Mouse (Mus musculus): Measurements from ENCODE around the gene AA467197. TPM values are rescaled to one million over a fixed set of nuclear protein-coding genes. Genes with fewer than 3 reads are reported as not detected.

The AA467197 gene
- total RNA-seq (2014; rRNA removed; ENCODE audit: low replicate concordance) (2.5 TPM in 1 of 2 replicates, not detected in the other), polyA plus RNA-seq (2015; fragmentation: Nextera tagmentation; extraction: Ambion mirVana) (0.16 TPM in 1 of 2 replicates, not detected in the other)

DNA sequence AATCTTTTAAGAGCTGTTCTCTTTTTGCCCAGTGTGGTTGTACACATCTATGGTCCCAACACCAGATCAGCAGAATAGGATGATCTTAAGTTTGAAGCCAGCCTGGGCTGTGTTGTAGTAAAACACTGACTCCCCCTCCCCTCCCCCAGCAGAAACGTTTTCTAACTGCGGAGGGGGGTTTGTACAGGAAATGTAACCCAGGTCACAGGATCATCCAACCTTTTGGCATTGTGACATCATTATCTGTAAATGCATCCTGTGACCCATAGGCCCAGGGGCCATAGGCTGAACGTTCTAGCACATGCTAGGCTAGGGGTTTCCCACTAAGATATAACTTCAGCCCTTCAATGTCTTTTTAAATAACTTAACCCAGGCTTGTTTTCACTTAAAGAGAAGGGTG lies at the start of gene AA467197:
Gene AA467197 (plus strand): TSS at position 301 of the 400 bp plus-strand sequence.
- Histone ChIP-seq H3K9ac (replicated peaks; ENCODE audit: low read depth, low read length) (no peak within 1 kb of the TSS), H3K9me3 (replicated peaks; ENCODE audit: control insufficient read depth, low read length) (no peaks in the 10 kb centered on the region), H3K4me2 (ENCODE audit: low read depth, low read length) (peak within 1 kb of the TSS; percentile 61), H3K27me3 (ENCODE audit: control insufficient read depth, insufficient read depth, low read length) (0 out of 2 replicates have a peak, but pooled peaks cover 16% of the 10 kb centered on the region), H3K4me1 (ENCODE audit: control insufficient read depth, insufficient read depth) (peaks cover 3% of the 10 kb centered on the region; the same call in 1 of the 2 replicates), H3K4me3 (ENCODE audit: low read depth, low read length) (peak within 1 kb of the TSS; percentile 40), H3K27ac (ENCODE audit: low read depth) (no peak within 1 kb of the TSS), H3K36me3 (replicated peaks; ENCODE audit: control insufficient read depth, insufficient read depth, low read length) (peaks cover 20% of the 10 kb centered on the region)
- DNase-seq (ENCODE audit: low spot score) (no peak), ATAC-seq (ENCODE audit: insufficient read depth, low read depth) (no peak)
- 43% methylated on average over 3 of the region's 3 CpGs for WGBS
- TF ChIP-seq EP300 (IDR thresholded peaks at IDR 0.05; ENCODE audit: low read depth) (no peak), CTCF (IDR thresholded peaks at IDR 0.05; ENCODE audit: low read depth) (no peak)

DNA sequence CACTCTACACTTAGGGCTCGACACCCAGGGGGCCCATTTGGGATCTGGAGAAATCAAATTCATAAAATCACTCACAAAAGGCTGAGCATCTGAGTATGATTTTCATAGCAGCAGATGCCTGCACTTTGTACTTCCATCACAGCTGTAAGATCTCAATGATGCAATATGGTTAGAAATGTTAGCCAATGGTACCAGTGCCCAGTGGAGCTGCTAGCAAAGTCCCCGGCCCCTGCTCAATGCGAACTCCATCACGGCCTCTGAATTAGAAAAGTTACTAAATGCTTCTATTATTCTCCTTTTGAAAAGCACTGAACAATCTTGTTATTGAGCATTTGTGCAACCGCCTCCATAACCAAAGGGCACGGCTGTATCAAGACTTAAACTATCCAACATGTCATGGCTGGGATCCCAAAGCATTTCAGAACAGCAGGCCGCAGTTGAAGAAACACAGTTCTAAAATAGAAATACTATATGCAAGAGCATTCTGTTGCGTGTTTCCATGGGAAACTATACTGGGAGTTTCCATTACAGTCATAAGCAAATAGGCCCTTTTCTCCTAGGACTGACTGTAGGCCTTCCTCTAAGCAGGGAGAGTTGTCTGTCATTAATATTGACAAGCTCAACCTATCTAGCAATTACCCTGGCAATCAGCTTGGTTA lies 48.8 kb upstream of the AA467197 start:
- Histone ChIP-seq H3K4me3 (ENCODE audit: low read depth, low read length) (no peak overlapping the region), H3K9ac (replicated peaks; ENCODE audit: low read depth, low read length) (no peak overlapping the region), H3K4me2 (ENCODE audit: low read depth, low read length) (no peak overlapping the region), H3K27ac (ENCODE audit: low read depth) (no peak overlapping the region), H3K9me3 (replicated peaks; ENCODE audit: control insufficient read depth, low read length) (no peaks in the 10 kb centered on the region), H3K27me3 (ENCODE audit: control insufficient read depth, insufficient read depth, low read length) (no peaks in the 10 kb centered on the region), H3K4me1 (ENCODE audit: control insufficient read depth, insufficient read depth) (no peaks in the 10 kb centered on the region), H3K36me3 (replicated peaks; ENCODE audit: control insufficient read depth, insufficient read depth, low read length) (no peaks in the 10 kb centered on the region)
- TF ChIP-seq EP300 (IDR thresholded peaks at IDR 0.05; ENCODE audit: low read depth) (no peak), CTCF (IDR thresholded peaks at IDR 0.05; ENCODE audit: low read depth) (no peak)
- ATAC-seq (ENCODE audit: insufficient read depth, low read depth) (no peak), DNase-seq (ENCODE audit: low spot score) (no peak)
- WGBS: 83% methylated on average over 8 of the region's 8 CpGs

DNA sequence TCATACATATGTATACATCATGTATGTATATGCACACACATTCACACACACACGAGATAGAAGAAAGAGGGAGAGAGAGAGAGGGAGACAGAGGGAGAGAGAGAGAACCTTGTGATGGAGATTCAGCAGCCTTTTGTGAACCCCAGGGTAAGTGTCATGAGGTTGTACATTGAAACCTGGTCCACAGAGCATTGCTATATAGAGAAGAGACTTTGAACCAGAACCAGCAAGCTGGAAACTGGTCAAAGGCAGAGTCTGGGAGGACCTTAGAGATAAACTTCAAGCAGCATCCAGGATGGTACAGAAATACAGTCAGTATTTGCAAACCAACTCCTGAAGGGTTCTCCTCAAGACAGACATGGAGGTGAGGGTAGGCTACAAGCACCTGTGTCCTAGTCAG lies 46.4 kb upstream of the AA467197 start:
- no peak for DNase-seq (ENCODE audit: low spot score)
- no peak overlapping the region for H3K4me3 ChIP-seq (ENCODE audit: low read depth, low read length)
- TF ChIP-seq CTCF (IDR thresholded peaks at IDR 0.05; ENCODE audit: low read depth): no peak
- TF ChIP-seq EP300 (IDR thresholded peaks at IDR 0.05; ENCODE audit: low read depth): no peak
- H3K27me3 ChIP-seq (ENCODE audit: control insufficient read depth, insufficient read depth, low read length): no peaks in the 10 kb centered on the region
- no peak overlapping the region for H3K4me2 ChIP-seq (ENCODE audit: low read depth, low read length)
- no peak overlapping the region for H3K27ac ChIP-seq (ENCODE audit: low read depth)
- no peak overlapping the region for H3K9ac ChIP-seq (replicated peaks; ENCODE audit: low read depth, low read length)
- H3K9me3 ChIP-seq (replicated peaks; ENCODE audit: control insufficient read depth, low read length): no peaks in the 10 kb centered on the region
- no peak for ATAC-seq (ENCODE audit: insufficient read depth, low read depth)
- no peaks in the 10 kb centered on the region for H3K4me1 ChIP-seq (ENCODE audit: control insufficient read depth, insufficient read depth)
- 61% methylated on average over 1 of the region's 1 CpGs for WGBS
- no peaks in the 10 kb centered on the region for H3K36me3 ChIP-seq (replicated peaks; ENCODE audit: control insufficient read depth, insufficient read depth, low read length)

DNA sequence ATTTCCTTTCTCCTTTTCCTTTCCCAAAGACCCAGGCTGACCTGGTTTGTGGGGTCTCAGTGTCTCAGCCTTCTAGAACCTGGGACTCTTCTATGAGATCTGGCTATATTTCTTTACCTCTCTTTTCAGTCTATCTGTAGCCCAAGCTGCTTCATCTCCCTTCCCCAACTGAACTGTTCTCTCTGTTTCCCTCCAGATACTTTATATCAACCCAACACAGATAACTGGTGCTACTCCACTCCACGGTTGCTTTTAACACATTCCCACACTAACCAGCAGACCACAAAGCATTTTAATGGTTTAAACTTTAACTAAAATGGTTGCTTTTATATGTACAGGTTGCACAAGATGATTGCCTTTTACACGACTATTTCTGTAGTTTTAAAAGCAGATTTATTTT lies 45.6 kb upstream of the AA467197 start:
- H3K9ac ChIP-seq (replicated peaks; ENCODE audit: low read depth, low read length): no peak overlapping the region
- H3K4me1 ChIP-seq (ENCODE audit: control insufficient read depth, insufficient read depth): no peaks in the 10 kb centered on the region
- H3K4me2 ChIP-seq (ENCODE audit: low read depth, low read length): no peak overlapping the region
- ATAC-seq (ENCODE audit: insufficient read depth, low read depth) (no peak), DNase-seq (ENCODE audit: low spot score) (no peak)
- H3K36me3 ChIP-seq (replicated peaks; ENCODE audit: control insufficient read depth, insufficient read depth, low read length): no peaks in the 10 kb centered on the region
- TF ChIP-seq EP300 (IDR thresholded peaks at IDR 0.05; ENCODE audit: low read depth) (no peak), CTCF (IDR thresholded peaks at IDR 0.05; ENCODE audit: low read depth) (no peak)
- no peaks in the 10 kb centered on the region for H3K27me3 ChIP-seq (ENCODE audit: control insufficient read depth, insufficient read depth, low read length)
- H3K4me3 ChIP-seq (ENCODE audit: low read depth, low read length): no peak overlapping the region
- WGBS: 44% methylated on average over 2 of the region's 2 CpGs
- H3K9me3 ChIP-seq (replicated peaks; ENCODE audit: control insufficient read depth, low read length): no peaks in the 10 kb centered on the region
- no peak overlapping the region for H3K27ac ChIP-seq (ENCODE audit: low read depth)

DNA sequence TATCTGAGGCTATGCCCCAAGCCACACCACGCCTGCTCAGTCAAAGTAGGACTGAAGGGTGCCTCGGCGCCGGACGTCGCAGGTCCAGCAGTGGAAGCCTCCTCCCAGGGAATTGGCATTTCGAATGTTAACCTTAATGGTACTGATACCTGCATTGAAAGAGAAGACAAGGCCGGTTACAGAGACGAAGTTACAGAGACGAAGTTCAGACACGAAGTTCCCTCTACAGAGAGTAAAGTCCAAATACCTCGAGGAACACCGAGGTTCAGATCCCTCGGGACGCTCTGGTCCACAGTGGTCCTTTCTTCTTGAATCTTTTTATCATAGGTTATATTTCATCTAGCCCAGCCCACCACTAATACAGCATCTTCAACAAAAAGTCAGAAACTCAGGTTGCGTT lies 41.3 kb upstream of the AA467197 start:
- no peak overlapping the region for H3K4me3 ChIP-seq (ENCODE audit: low read depth, low read length)
- no peak overlapping the region for H3K27ac ChIP-seq (ENCODE audit: low read depth)
- no peak for TF ChIP-seq EP300 (IDR thresholded peaks at IDR 0.05; ENCODE audit: low read depth)
- no peak for TF ChIP-seq CTCF (IDR thresholded peaks at IDR 0.05; ENCODE audit: low read depth)
- ATAC-seq (ENCODE audit: insufficient read depth, low read depth) (no peak), DNase-seq (ENCODE audit: low spot score) (no peak)
- no peak overlapping the region for H3K9ac ChIP-seq (replicated peaks; ENCODE audit: low read depth, low read length)
- H3K27me3 ChIP-seq (ENCODE audit: control insufficient read depth, insufficient read depth, low read length): no peaks in the 10 kb centered on the region
- H3K36me3 ChIP-seq (replicated peaks; ENCODE audit: control insufficient read depth, insufficient read depth, low read length): no peaks in the 10 kb centered on the region
- H3K4me2 ChIP-seq (ENCODE audit: low read depth, low read length): no peak overlapping the region
- H3K4me1 ChIP-seq (ENCODE audit: control insufficient read depth, insufficient read depth): no peaks in the 10 kb centered on the region
- no peaks in the 10 kb centered on the region for H3K9me3 ChIP-seq (replicated peaks; ENCODE audit: control insufficient read depth, low read length)
- 84% methylated on average over 16 of the region's 16 CpGs for WGBS

DNA sequence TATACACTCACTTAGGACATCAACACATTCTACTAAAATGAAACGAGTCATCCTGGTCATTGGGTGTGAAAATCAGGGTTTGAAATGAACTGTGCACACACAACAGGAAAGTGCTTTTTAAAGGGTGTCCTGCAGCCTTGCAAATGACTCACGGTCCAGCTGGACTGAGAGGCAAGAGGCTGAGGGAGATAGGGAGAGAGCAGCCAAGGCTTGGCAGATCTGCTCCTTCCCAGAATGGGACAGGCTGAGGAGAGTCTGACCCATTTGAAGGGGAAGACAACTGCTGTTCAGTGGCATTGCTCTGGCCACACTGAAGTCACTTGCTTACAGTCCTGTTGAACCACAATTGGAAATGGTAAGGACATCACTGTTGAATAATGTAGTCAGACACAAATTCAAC lies 37.0 kb upstream of the AA467197 start:
- no peak for ATAC-seq (ENCODE audit: insufficient read depth, low read depth)
- TF ChIP-seq EP300 (IDR thresholded peaks at IDR 0.05; ENCODE audit: low read depth) (no peak), CTCF (IDR thresholded peaks at IDR 0.05; ENCODE audit: low read depth) (no peak)
- WGBS: 49% methylated on average over 2 of the region's 2 CpGs

More for the DNA sequence above, 37.0 kb upstream of the AA467197 start:
- no peak for DNase-seq (ENCODE audit: low spot score)
- H3K27ac ChIP-seq (ENCODE audit: low read depth): no peak overlapping the region
- no peaks in the 10 kb centered on the region for H3K4me1 ChIP-seq (ENCODE audit: control insufficient read depth, insufficient read depth)
- H3K27me3 ChIP-seq (ENCODE audit: control insufficient read depth, insufficient read depth, low read length): no peaks in the 10 kb centered on the region
- H3K4me2 ChIP-seq (ENCODE audit: low read depth, low read length): no peak overlapping the region
- H3K4me3 ChIP-seq (ENCODE audit: low read depth, low read length): no peak overlapping the region
- no peaks in the 10 kb centered on the region for H3K36me3 ChIP-seq (replicated peaks; ENCODE audit: control insufficient read depth, insufficient read depth, low read length)
- no peak overlapping the region for H3K9ac ChIP-seq (replicated peaks; ENCODE audit: low read depth, low read length)
- H3K9me3 ChIP-seq (replicated peaks; ENCODE audit: control insufficient read depth, low read length): no peaks in the 10 kb centered on the region

All from heart, postnatal 0 days (tissue).